Mouse (Mus musculus) T-helper 17 cell (primary cell): ENCODE measurements around the gene Mpig6b.

Experiments
- in situ Hi-C, 2 experiments: fragments of 300-600 bp; cut with MboI, MseI; formaldehyde crosslinking; loops; 1 replicate in 1 of 2; 2 replicates in 1 of 2; pipeline ENCODE4 v1.15.1; 2025; ENCODE audit warnings: high pct_unique_total_duplicates in 2 of 2

The Mpig6b gene

DNA sequence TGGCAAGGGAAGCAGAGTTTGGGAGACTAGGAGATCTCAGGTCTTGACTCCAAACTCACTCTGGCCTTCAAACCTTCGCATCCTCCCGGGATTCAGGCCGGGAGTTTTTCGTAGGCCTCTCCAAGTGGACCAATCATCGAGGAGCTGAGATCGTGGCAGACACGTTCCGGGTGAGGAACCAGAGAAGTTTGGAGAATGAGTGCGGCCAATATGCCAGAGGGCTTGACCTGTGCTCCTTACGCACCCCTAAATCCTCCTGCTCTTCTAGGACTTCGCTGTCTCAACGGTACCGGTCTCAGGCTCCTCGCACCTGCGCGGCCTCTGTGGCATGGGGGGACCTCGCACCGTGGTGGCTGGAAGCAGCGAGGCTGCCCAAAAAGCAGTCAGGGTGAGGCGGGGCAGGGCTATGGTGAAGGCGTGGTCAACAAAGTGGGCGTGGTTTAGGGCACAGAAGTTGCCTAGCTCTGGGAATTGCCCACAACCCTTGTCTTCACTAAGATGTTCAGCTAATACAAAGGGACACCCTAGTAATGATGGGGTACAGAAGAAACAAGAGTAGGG is 5.2 kb downstream of the Mpig6b start:
- in situ Hi-C loops, result loop anchor here (5.0 kb wide), 1 partner anchor 39 kb away; no protein-coding TSS in a partner anchor

DNA sequence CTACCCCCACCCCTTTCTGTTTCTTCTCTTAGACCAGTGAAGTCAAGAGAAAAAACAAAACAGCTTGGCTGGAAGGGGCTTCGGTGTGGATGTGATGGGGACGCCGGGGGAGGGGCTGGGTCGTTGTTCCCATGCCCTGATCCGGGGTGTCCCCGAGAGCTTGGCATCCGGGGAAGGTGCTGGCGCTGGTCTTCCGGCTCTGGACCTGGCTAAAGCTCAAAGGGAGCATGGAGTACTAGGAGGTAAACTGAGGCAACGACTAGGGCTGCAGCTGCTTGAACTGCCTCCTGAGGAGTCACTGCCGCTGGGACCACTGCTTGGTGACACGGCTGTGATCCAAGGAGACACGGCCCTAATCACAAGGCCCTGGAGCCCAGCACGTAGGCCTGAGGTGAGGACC is 5.9 kb downstream of the Mpig6b start:
- in situ Hi-C loops, result loop anchor here (5.0 kb wide), 1 partner anchor 38 kb away; no protein-coding TSS in a partner anchor

DNA sequence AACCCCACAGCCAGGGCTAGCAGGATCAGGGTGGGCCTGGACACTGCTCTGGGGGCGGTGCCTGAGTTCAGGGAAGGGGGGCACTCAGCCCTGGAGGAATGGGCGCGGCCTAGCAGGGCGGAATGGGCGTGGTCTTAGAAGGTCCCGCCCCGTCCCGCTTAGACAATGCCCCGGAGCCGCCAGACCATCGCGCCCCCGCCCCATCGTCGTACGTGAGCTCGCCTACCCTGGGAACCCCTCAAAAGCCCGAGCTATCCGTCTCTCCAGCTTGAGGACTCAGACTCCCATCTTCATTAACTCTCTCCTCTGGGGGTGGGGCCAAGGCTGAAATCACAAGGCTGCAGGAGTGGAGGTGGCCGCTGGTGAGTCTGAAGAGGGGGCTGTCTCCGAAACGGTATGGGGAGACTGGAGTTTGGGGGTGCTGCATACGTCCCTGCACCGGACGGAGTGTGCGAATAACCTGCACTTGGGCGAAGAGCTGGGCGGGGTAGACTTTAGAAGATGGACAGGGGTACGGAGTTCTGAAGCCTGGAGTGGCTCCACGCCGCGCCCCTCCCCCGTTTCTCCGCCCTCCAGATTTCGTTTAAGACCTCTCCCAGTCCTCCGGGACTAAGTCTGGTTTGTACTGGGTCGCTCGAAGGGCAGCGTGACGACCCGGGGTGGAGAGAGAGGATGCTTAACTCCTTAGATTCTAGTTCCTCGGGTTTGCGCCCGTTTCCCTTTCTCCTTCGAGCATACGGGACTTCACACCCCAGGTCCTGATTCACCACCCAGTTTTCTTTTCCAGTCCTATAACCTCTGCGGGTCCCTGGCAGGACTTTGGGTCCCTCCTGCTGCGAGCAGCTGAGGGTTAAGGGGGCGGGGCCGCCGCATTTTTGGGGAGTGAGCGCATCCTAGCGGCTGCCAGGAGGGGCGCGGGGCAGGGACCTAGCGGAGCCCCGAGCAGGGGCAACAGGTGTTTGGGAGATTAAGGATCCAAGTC is 6.8 kb downstream of the Mpig6b start, which contains the start of gene Ddah2:
TSS of gene Ddah2 (plus strand) at position 125 of the 982 bp plus-strand sequence.
- in situ Hi-C loops, result loop anchor here in 1 of 2 experiments (10.0 kb wide), 1 partner anchor 796 kb away; no protein-coding TSS in a partner anchor

DNA sequence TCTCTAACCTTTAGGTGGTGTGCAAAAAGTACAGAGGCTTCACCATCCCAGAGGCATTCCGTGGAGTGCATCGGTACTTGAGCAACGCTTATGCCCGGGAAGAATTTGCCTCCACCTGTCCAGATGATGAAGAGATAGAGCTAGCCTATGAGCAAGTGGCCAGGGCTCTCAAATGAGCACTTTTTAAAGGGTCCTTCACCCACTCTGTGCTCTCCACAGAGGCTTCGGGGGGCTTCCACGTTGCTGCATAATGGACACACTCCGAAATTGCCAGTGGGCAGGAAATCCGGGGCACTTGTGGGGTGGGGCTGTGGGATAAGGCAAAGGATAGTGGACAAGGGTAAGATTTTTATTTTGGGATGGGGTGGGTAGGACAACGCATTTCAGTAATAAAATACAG is 7.7 kb downstream of the Mpig6b start:
- in situ Hi-C loops, result loop anchor here in 1 of 2 experiments (10.0 kb wide), 1 partner anchor 796 kb away; no protein-coding TSS in a partner anchor

DNA sequence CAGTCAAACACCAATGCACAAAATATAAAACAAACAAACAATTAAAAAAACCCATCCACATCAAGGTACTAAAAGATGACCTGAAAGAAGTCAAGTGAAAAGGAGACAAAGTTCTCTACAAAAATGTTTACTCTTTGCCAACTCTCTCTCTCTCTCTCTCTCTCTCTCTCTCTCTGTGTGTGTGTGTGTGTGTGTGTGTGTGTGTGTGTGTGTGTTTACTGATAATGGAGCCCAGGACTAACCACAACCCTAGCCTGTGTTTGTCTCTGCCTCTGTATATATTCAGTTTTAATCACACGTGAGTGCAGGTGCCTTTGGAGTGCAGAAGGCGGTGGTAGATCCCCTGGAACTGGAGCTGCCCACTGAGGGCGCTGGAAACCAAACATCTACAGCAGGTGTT is 8.9 kb downstream of the Mpig6b start:
- in situ Hi-C loops, result loop anchor here in 1 of 2 experiments (10.0 kb wide), 1 partner anchor 798 kb away; no protein-coding TSS in a partner anchor

DNA sequence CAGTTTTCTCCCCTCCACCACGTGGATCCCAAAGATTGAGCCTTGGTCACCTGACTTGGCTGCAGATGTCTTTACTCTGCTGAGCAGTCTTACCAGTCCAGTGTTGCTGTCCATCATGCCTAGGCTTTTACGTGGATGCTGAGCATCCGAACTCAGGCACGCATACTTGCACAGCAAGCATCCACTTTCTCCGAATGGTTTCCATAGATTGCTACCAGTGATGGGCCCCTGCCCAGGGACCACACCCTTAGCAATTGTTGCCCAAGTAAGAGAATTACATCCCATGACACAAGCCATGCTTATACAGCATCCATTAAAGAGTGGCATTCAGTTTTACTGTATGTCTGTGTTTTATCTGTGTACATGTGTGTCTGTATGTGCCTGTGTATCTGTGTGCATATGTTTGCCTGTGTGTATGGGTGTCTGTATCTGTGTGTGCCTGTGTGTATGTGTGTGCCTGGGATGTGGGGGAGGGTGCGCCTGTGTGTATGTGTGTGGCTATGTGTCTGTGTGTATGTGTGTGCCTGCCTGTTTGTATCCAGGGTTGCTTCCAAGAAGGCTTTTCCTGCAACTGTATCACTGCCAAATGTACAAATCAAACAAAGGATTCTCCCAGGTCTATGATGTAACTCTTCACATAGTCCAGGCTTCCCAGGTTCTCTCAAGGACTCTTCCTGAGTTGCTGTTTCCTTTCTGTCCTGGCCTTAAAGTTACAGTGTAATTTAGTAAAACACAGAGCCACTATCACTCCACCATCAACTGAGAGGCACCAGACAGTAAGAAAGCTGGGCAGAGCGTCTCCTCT is 10.1 kb downstream of the Mpig6b start:
- in situ Hi-C loops, result loop anchor here in 1 of 2 experiments (10.0 kb wide), 1 partner anchor 799 kb away; no protein-coding TSS in a partner anchor

DNA sequence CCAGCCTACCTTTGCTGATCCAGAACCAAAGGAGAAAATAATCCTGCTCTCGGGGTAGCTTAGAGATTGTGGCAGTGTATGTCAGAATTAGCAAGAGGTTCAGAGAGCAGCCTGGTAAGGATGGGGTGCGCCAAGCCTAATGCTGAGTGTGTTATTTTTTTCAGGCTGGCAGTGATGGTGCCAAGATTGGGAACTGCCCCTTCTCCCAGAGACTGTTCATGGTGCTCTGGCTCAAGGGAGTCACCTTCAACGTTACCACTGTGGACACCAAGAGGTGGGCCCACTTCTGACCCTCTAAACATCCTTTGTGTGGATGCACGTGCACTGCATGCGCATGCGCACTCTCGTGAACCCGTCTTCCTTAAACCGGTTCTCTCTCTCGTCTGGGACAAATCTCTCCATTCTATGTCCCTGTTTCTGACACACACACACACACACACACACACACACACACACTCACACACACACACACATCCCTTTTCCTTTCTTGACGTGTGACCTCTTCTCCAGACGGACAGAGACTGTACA is 13.6 kb downstream of the Mpig6b start:
- in situ Hi-C loops, result loop anchor here in 1 of 2 experiments (10.0 kb wide), 1 partner anchor 802 kb away; no protein-coding TSS in a partner anchor

DNA sequence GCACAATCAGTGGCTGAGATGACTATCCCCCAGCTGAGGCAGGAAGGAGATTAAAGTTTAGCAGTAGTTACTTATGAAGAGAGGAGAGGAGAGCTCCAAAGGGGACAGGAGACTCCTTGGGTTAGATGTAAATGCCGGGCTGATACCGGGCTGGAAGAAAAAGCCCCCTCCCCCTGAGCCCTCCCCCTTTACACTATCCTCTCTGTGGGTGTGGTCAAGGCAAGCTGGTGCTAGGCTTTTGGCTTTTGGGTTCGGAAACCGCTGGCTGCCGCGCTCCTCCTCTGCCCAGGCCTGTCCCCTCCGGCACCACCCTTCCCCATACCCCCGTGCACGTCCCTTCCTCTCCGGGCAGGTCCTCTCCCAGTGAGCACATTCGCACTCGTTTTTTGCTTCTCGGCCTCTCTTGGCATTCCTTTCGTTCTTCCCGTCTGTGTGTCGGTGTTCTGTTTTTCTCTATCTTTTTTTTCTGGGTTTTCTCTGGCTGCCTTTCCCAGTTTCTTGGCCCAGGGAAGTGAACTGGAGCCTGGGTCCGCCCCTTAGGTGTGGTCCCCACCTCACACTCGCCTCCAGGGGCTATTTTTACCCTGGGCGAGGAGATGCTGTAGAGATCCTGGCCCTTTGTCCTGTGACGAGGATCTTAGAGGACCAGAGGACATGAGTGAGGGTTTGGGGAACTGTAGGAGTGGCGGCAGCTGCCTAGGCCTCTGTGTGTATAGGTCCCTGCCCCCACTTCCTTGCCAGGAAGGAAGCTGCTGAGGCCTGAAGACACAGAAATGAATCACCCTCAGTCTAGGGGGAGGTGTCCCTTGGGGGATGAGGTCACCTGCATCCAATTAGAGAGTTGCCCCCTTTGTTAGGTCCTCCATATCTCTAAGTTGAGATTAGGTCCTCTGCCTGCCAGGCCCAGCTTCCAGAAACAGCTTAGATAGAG is 14.6 kb downstream of the Mpig6b start:
- in situ Hi-C loops, result loop anchor here in 1 of 2 experiments (10.0 kb wide), 1 partner anchor 803 kb away; no protein-coding TSS in a partner anchor

DNA sequence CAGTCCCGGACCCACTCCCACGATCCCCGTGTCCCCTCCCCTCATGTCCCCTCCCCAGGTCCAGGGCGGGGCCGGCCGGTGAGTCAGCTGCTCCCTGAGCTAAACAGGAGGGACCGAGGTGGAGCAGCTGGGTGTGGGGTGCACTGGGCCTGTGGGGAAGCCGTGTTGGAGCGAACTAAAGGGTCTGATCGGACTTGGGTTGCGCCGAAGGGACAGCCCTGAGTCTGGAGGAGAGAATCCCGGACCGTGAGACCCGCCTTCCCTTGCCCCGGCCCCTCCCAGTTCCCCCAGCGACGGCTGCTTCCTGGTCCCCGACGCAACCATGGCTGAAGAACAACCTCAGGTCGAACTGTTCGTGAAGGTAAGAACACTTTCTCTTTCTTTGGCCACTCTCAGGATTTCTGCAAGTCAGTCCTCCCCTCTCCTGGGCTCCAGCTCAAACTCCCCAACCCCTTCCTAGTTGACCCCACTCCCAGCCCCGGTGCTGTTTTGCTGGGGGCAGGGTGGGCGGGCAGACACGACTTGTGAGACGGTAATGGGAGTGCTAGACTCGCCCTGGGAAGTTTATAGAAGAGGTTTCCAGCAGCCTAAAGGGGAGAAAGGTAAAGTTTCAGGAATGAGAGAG is 15.7 kb downstream of the Mpig6b start:
- in situ Hi-C loops, result loop anchor here in 1 of 2 experiments (10.0 kb wide), 1 partner anchor 805 kb away; no protein-coding TSS in a partner anchor

DNA sequence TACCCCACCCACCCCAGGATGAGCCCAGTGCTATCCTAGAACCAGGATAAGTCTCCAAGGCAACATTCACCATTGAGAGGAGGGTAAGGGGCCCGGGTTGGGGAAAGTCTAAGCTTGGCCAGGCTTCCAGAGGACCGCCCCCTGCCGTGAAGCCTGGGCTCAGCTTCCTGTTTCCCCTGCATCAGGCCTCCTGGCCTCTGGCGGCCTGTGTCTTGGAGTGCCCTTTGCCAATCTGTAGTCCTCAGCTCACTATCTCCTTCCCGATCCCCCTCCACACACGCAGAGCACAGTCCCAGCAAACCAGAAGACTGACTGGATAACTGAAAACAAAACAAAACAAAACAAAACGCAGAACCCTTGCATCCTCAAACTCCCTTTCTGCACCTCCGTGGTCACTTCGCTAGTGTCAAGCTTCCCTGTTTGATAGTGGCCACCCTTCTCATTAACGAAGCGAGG is 16.4 kb downstream of the Mpig6b start, which contains the start of gene Clic1:
TSS of gene Clic1 (plus strand) at position 406 of the 456 bp plus-strand sequence.
- in situ Hi-C loops, result loop anchor here in 1 of 2 experiments (10.0 kb wide), 1 partner anchor 805 kb away; no protein-coding TSS in a partner anchor

DNA sequence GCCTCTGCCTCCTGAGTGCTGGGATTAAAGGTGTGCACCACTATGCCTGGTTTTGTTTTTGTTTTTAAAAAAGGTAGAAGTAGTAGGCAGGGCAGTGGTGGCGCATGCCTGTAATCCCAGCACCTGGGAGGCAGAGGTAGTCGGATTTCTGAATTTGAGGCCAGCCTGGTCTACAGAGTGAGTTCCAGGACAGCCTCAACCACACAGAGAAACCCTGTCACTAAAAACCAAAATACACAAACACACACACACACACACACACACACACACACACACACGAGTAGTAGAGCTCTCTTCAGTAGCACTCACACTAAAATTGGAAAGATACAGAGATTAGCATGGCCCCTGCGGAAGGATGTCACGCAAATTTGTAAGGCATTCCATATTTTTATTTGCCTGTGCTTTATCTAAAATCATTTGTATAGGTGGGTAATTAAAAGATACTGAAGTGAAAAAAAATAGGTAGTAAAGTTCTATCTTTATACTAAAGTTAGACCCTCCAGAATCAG is 17.0 kb downstream of the Mpig6b start:
- in situ Hi-C loops, result no loop called here

DNA sequence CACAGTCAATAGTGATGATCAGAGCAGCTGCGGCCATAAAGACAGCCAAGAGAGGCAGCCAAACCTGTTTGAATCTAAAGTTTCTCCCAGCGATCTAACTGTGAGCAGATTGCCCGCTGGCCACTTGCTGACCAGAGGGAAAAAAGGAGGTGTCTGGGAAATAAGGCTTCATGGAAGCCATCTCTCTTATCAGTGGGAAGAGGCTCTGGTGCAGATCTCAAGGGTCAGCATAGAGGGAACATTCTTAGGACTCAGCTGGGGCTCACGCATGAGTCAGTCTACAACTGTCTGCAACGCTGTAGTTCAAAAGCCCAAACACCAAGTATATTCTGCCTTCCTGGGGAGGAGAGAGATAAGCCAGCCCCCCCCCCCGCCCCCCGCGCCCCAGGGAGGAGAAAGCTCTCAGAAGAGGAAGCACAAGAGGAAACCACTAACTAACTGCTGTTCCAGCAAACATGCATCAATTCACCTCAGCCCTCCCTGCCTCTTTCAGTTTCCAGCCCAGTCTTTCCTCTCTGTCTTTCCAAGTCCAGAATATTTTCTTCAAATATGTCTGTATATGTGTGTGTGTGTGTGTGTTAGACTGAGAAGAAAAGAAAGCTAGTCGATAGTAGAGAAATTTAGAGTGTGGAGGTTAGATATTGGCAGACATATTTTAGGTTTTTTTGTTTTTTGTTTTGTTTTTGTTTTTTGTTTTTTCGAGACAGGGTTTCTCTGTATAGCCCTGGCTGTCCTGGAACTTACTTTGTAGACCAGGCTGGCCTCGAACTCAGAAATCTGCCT is 17.6 kb downstream of the Mpig6b start:
- in situ Hi-C loops, result no loop called here

DNA sequence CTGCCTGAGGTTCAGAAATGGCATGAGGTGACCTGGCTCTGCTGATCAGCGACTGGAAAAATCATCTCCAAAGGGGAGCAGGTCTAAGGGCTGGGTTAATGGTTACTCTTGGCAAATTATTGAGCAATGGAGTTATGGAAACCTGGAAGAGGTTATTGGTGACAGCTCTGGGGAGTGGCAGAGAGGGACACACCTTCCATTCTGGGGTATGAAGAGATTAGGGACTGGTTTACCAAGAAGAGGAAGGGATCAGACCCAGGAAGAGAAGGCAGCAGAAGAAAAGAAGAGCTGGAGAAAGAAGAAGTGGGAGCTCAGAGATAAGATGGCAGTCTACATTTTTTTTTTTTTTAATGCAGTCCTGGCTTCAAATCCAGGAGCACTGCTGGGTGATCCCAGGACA is 18.3 kb downstream of the Mpig6b start:
- in situ Hi-C loops, result no loop called here

DNA sequence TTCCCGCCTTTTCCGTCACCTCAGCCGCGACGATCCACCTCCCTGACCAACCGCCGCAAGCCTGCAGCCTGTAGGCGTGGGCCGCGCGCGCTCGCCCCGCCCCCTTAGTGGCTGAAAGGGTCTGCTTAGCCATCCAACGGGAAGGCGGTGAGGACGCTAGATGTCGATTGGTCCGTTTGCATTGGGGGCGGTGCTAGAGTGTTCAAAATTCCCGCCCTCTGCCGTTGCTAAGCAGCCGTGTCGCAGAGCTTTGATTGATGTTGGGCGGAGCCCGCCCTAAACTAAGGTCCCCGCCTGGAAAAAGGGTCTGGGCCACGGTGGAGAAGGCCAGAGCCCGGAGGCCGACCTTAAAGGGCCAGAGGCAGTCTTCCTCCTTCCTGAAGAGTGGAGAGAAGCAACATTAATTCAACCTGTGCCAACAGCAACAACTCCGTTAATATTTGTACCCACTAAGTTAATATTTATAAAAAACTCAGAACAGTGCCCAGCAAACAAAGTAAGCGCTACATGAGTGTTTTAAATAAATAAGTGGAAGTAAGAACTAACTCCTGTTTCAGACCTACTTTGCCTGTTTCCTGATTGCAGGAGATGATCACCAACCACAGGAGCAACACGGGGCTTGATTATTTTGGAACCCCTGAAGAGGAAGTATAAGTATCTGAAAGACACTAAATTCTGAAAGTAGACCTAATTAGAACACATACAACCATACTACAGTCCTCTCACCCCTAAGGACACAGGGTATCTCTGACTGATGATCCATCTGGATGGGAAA is 19.1 kb downstream of the Mpig6b start, which contains the start of gene Msh5:
TSS of gene Msh5 (minus strand) at position 65 of the 775 bp plus-strand sequence.
- in situ Hi-C loops, result no loop called here

DNA sequence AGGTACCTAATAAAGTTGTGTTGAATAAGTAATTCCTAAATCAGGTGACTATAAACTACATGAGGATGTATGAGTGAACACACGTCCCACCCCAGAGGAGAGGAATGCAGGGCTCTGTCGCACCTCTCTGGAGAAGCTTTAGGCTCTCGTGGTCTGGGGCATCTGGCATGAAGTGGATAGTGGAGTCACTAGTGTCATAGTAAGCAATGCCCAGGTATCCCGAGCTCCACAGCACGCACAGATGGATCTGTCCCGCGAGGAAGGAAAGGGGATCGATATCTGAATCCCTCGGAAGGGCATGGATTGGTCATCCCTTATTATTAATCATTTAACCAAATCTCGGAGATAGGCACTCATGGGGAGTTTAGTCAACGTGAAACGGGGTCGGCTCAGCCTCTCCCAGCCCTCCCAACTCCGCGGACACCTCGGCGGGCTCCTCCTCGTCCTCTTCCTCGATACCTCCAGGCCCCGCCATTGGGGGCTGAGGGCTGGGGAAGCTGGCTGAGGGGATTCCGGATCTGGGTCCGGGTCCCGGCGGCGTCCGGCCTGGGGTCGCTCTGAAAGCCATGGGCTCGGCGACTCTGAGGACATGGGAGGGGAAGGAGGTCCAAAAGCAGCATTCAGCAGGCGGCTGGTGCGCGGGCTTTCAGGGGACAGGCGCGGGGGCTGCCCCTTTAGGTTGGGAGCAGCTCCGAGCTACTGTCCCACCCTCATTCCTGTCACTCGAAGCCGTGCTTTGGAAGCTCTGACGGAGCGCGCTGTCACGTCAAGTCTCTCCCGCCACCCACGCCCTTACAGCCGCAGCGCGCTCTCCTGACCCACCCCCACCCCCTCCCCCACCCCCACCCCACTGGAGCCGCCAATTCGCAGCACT is 19.9 kb downstream of the Mpig6b start:
- in situ Hi-C loops, result no loop called here
